Mouse (Mus musculus): ENCODE results near the gene Usp48. TPM values are rescaled to one million over a fixed set of nuclear protein-coding genes. Genes with fewer than 3 reads are reported as not detected.
A peak's percentile ranks its signal among the peaks of the same experiment; 100 is the strongest.

Usp48 gene
- total and polyA plus RNA-seq, 3 experiments, result 28.5 to 77.8 (median 36.6) TPM

DNA sequence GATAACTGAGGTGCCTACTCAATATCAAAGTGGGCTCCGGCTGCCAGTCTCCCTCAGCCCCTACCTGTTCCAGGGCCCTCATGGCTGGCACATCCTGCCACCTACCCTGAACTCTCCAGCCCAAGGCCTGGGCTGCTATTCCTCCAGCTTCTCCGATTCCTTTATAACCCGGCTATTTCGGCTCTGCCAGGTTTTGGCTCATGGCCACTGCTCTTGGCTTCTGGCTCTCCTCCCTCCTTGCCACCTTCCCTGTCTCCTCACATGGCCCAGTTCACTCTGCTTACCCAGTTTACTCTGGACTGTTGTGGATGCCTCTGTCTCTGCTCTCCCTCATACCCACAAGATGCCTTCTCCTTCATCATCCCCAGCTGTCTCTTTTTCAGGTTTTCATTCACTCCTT, 2.6 kb upstream of the Usp48 start:
- H3K27me3 ChIP-seq (replicated peaks), result peaks cover 14% of the 10 kb centered on the region
- TF ChIP-seq E2F4 (IDR thresholded peaks at IDR 0.05; ENCODE audit: insufficient replicate concordance, low read depth, low read length) (no peak), CHD2 (IDR thresholded peaks at IDR 0.05; ENCODE audit: low read length) (no peak), JUND (conservative IDR thresholded peaks at IDR 0.05; ENCODE audit: low read depth, low read length) (no peak), PAX5 (IDR thresholded peaks at IDR 0.05; ENCODE audit: low read length) (no peak), USF1 (IDR thresholded peaks at IDR 0.05; ENCODE audit: low read depth, low read length) (no peak), USF2 (conservative IDR thresholded peaks at IDR 0.05; ENCODE audit: low read depth, low read length) (no peak), MXI1 (IDR thresholded peaks at IDR 0.05; ENCODE audit: low read depth, low read length) (no peak), ZMIZ1 (IDR thresholded peaks at IDR 0.05; ENCODE audit: low read depth, low read length) (no peak), POLR2AphosphoS2 (IDR thresholded peaks at IDR 0.05; ENCODE audit: low read depth, low read length) (no peak), POLR2A (IDR thresholded peaks at IDR 0.05; ENCODE audit: low read depth, low read length) (no peak), RAD21 (IDR thresholded peaks at IDR 0.05; ENCODE audit: low read depth, low read length) (no peak), UBTF (IDR thresholded peaks at IDR 0.05; ENCODE audit: low read depth, low read length) (no peak), NRF1 (IDR thresholded peaks at IDR 0.05; ENCODE audit: low read depth, low read length) (no peak), JUN (IDR thresholded peaks at IDR 0.05; ENCODE audit: insufficient read depth, low read depth, low read length) (no peak), IRF4 (IDR thresholded peaks at IDR 0.05; ENCODE audit: low read depth, low read length) (no peak), BHLHE40 (IDR thresholded peaks at IDR 0.05; ENCODE audit: low read depth, low read length) (no peak), MAX (IDR thresholded peaks at IDR 0.05; ENCODE audit: low read length) (no peak)
- no peaks in the 10 kb centered on the region for H3K9me3 ChIP-seq (replicated peaks; ENCODE audit: low read length)
- dilution Hi-C loops (cut with MboI; ENCODE audit: extremely low pct_ligation_motif_present, extremely low pct_unique_long_range_greater_than_20kb, low sequenced_read_pairs) (no loop called here), in situ Hi-C loops (cut with MboI; ENCODE audit: low pct_ligation_motif_present, low pct_unique_long_range_greater_than_20kb, low sequenced_read_pairs) (no loop called here)
- no peak overlapping the region for H3K4me3 ChIP-seq (replicated peaks in 1 of 3; ENCODE audit: low read depth in 2 of 3, low read length in 2 of 3, poor library complexity in 1 of 3)
- H3K36me3 ChIP-seq (replicated peaks in 1 of 2; ENCODE audit: control insufficient read depth in 1 of 2, insufficient read depth in 1 of 2, low read length in 1 of 2), result no peaks in the 10 kb centered on the region
- DNase-seq (ENCODE audit: extremely low read depth), result no peak
- no peak overlapping the region for H3K4me2 ChIP-seq (ENCODE audit: insufficient read depth, low read depth, poor library complexity, severe bottlenecking)
- no peak overlapping the region for H3K27ac ChIP-seq (ENCODE audit: insufficient read depth, low read depth)
- H3K79me2 ChIP-seq (replicated peaks; ENCODE audit: control insufficient read depth, extremely low read depth, insufficient read depth, poor library complexity, severe bottlenecking), result peaks cover 16% of the 10 kb centered on the region
- H3K4me1 ChIP-seq (ENCODE audit: control insufficient read depth in 1 of 2, insufficient read depth in 2 of 2), result peaks cover 2 to 13% of the 10 kb centered on the region in 2 experiments; a peak in 3 of 4 replicates
- H3K9ac ChIP-seq (ENCODE audit: insufficient read depth, low read depth), result no peak overlapping the region

- no peaks in the 10 kb centered on the region for H3K9me3 ChIP-seq (replicated peaks; ENCODE audit: low read length)
- peak overlapping the region; percentile 81 for H3K27ac ChIP-seq (ENCODE audit: insufficient read depth, low read depth)
- dilution Hi-C loops (cut with MboI; ENCODE audit: extremely low pct_ligation_motif_present, extremely low pct_unique_long_range_greater_than_20kb, low sequenced_read_pairs), result no loop called here
- peak; percentile 64 for DNase-seq (ENCODE audit: extremely low read depth)
- peak overlapping the region; percentile 81 to 100 (median 98) for H3K4me3 ChIP-seq (replicated peaks in 1 of 3; ENCODE audit: low read depth in 2 of 3, low read length in 2 of 3, poor library complexity in 1 of 3)
- TF ChIP-seq EP300 (IDR thresholded peaks at IDR 0.05; ENCODE audit: low read length), result no peak
- no peak for TF ChIP-seq USF1 (IDR thresholded peaks at IDR 0.05; ENCODE audit: low read depth, low read length)
- TF ChIP-seq TCF12 (IDR thresholded peaks at IDR 0.05; ENCODE audit: low read depth, low read length), result no peak
- peak; percentile 32 for TF ChIP-seq BHLHE40 (IDR thresholded peaks at IDR 0.05; ENCODE audit: low read depth, low read length)
- TF ChIP-seq MXI1 (IDR thresholded peaks at IDR 0.05; ENCODE audit: low read depth, low read length), result peak; percentile 75
- peak; percentile 74; the same call in 1 of the 2 replicates for TF ChIP-seq ZMIZ1 (IDR thresholded peaks at IDR 0.05; ENCODE audit: low read depth, low read length)
- no peak for TF ChIP-seq RAD21 (IDR thresholded peaks at IDR 0.05; ENCODE audit: low read depth, low read length)
- 0 out of 2 replicates have a peak, but pooled peaks have one; percentile 35 for TF ChIP-seq MAZ (IDR thresholded peaks at IDR 0.05; ENCODE audit: low read depth, low read length)
- TF ChIP-seq MAX (IDR thresholded peaks at IDR 0.05; ENCODE audit: low read length), result 0 out of 2 replicates have a peak, but pooled peaks have one; percentile 29
- TF ChIP-seq IRF4 (IDR thresholded peaks at IDR 0.05; ENCODE audit: low read depth, low read length), result no peak
- TF ChIP-seq MEF2A (IDR thresholded peaks at IDR 0.05; ENCODE audit: borderline replicate concordance, low read depth, low read length), result no peak
- TF ChIP-seq HCFC1 (IDR thresholded peaks at IDR 0.05; ENCODE audit: low read depth, low read length), result no peak; the same call in 1 of the 2 replicates
- TF ChIP-seq E2F4 (IDR thresholded peaks at IDR 0.05; ENCODE audit: insufficient replicate concordance, low read depth, low read length), result no peak
- TF ChIP-seq KAT2A (IDR thresholded peaks at IDR 0.05; ENCODE audit: insufficient replicate concordance, low read length), result no peak
- peak; percentile 78 for TF ChIP-seq SIN3A (IDR thresholded peaks at IDR 0.05; ENCODE audit: low read length)
- no peak for TF ChIP-seq MYC (IDR thresholded peaks at IDR 0.05; ENCODE audit: low read depth, low read length)
- no peak for TF ChIP-seq RCOR1 (conservative IDR thresholded peaks at IDR 0.05; ENCODE audit: low read depth, low read length)
- no peaks in the 10 kb centered on the region for H3K27me3 ChIP-seq (replicated peaks)
- in situ Hi-C loops (cut with MboI; ENCODE audit: low pct_ligation_motif_present, low pct_unique_long_range_greater_than_20kb, low sequenced_read_pairs), result no loop called here
- peaks cover 0 to 27% of the 10 kb centered on the region in 2 experiments for H3K36me3 ChIP-seq (replicated peaks in 1 of 2; ENCODE audit: control insufficient read depth in 1 of 2, insufficient read depth in 1 of 2, low read length in 1 of 2)
- H3K4me1 ChIP-seq (ENCODE audit: control insufficient read depth in 1 of 2, insufficient read depth in 2 of 2), result peaks cover 5 to 37% of the 10 kb centered on the region in 2 experiments
- H3K4me2 ChIP-seq (ENCODE audit: insufficient read depth, low read depth, poor library complexity, severe bottlenecking), result peak overlapping the region; percentile 98
- H3K9ac ChIP-seq (ENCODE audit: insufficient read depth, low read depth), result peak overlapping the region; percentile 46
- peaks cover 52% of the 10 kb centered on the region for H3K79me2 ChIP-seq (replicated peaks; ENCODE audit: control insufficient read depth, extremely low read depth, insufficient read depth, poor library complexity, severe bottlenecking)
These were observed 1.1 kb downstream of the Usp48 start for GRCm38 (mm10) chr4:137594496-137595270.
